Mouse (Mus musculus) right cerebral cortex, postnatal 4 days (tissue): ENCODE data around the gene Unc5a.

ENCODE experiments used
- DNase-seq: peaks from one replicate; pipeline ENCODE4 v3.0.0-alpha.2; 2022

The Unc5a gene

GRCm38 (mm10) chr13:54948531-54949493, at the start of gene Unc5a:
Gene Unc5a (plus strand): TSS chr13:54949411.
- DNase-seq = peak; percentile 78

GRCm38 (mm10) chr13:54912053-54912452, 37.2 kb upstream of the Unc5a start:
- DNase-seq = no peak

- no peak for DNase-seq
Measured at GRCm38 (mm10) chr13:54912894-54913621, 36.2 kb upstream of the Unc5a start.

- DNase-seq = no peak
Measured at GRCm38 (mm10) chr13:54916644-54917043, 32.6 kb upstream of the Unc5a start.

- DNase-seq = no peak
Measured at GRCm38 (mm10) chr13:54918910-54919309, 30.3 kb upstream of the Unc5a start.

- DNase-seq = no peak
Measured at GRCm38 (mm10) chr13:54919666-54920065, 29.5 kb upstream of the Unc5a start.

DNA sequence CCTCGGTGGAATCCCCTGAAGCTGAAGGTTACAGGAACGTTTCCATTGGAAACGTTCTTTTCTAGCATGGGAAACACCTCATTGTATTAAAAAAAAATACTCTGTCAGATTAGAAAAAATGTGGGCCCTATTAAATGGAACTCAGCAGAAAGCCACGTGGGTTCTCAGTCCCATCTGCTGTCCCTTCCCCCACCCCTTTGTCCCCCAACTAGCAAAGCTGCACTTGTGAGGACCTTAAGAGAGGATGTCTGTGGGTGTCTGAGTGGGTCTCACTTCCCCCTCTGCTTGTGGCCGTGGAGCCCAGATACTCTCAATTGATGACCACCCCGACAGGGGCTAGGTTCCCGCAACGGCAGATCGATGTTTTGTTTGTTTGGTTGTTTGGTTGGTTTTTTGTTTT, 27.5 kb upstream of the Unc5a start:
- DNase-seq = no peak

- no peak for DNase-seq
Measured at GRCm38 (mm10) chr13:54923705-54924104, 25.5 kb upstream of the Unc5a start.

DNA sequence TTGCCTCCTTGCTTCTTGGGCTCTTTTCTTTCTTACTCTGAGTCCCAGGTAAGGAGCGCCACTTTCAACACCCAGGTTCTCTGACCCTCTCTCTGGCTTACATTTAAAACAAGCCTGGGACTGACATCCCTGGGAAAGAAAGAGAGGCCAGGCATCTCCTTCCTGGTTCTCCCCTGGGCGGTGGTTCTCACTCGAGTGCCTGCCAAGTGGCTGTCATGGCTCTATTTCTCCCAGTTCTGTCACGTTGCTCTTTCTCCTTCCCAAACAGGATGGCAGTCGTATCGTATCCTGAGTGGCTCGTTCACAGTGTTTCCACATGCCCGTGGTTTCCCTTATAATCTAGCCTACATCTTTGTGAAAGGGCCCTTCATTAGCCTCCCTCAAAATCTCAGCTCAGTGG, 23.7 kb upstream of the Unc5a start:
- DNase-seq = no peak

DNA sequence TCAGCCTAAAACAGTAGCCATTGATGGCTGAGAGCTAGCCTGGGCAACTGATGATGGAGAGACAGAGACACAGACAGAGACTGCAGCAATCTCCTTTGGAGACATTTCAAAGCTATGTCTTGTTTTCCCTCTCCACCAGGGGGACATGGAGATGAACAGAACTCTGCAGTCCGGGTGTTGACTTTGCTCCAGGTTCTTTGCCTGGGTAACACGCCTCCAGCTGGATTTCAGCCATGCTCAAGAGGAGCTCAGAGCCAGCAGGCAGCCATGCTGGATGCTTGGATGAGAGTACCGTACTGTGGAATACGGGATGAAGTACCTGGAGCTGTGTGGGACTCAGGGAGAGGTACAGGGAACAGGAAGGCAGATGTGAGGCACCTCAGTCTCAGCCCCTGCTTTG, 22.6 kb upstream of the Unc5a start:
- DNase-seq = no peak

DNA sequence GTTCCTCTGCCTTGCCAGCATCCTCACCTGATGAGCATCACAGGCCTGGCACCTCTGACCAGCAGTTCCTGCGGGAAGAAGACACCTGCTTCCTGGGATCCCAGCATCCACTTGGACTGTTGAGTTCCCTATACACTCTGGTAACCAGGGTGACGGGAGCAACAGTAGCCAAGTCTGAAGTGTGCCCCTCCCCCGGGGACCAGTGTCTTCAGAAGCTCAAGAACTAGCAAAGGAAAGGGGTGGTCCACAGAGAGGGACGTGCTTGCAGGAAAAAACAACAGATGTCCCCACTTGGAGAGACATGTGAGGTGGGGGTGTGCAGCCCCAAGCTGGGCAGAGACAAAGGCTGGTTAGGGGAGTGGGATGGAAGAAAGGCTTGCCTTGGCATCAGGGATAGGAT, 19.1 kb upstream of the Unc5a start:
- no peak for DNase-seq

- DNase-seq = no peak
Measured at GRCm38 (mm10) chr13:54934873-54935272, 14.3 kb upstream of the Unc5a start.

GRCm38 (mm10) chr13:54936173-54936572, 13.0 kb upstream of the Unc5a start:
- peak; percentile 58 for DNase-seq

GRCm38 (mm10) chr13:54937885-54938284, 11.3 kb upstream of the Unc5a start:
- peak; percentile 37 for DNase-seq

GRCm38 (mm10) chr13:54938493-54938892, 10.7 kb upstream of the Unc5a start:
- no peak for DNase-seq

GRCm38 (mm10) chr13:54944411-54945157, 4.6 kb upstream of the Unc5a start:
- peak; percentile 63 for DNase-seq

DNA sequence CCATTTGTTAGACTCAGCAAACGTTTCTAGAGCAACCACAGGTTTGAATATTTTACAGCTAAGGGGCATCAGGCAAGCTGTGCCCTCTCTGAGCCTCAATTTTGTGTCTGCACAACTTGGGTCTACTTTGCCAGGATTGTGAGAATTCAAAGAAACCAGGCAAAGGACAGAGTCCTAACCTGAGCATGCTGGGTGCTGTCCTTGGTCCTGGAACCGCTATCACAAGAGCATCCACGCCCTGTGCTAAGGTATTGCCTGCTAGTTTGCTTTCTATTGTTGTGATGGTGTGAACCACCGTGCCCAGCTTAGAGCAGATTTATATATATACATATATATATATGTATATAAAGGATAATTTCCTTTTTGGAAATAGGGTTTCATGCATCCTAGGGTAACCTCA, 3.9 kb upstream of the Unc5a start:
- no peak for DNase-seq

DNA sequence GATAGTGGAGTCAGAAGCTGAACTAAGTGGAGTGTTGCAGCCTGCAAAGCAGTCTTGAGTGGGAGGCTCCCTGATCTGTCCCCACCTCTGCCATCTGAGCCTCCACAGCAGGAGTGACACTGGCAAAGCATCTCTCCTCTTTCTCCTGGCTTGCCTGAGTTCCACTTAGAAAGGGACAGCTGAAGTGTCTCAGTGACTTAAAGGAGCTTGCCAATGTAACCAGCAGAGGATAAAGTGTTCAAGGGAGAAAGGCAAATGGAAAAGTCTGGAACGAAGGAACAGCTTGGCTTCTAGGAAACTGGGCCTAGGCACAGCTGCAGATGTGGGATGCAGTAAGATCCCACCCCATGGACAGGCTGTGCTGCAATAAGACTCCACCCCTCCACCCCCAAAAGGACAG, 2.8 kb upstream of the Unc5a start:
- no peak for DNase-seq

DNA sequence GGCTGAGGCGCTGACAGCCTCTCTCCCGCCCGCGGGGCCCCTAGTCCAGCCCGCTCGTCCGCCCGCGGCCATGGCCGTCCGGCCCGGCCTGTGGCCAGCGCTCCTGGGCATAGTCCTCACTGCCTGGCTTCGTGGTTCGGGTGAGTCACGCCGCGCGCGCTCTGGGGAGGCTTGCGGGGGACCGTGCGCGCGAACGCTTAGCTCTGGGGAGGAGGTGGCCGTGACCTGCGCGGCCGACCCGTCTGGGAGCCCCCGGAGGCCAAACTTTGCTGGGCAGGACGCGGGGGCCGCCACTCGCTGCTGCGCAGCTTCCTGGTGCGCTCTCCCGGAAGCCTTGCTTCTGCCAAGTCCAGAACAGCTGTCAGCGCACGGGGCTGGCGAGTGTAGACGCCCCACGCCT, 381 bp downstream of the Unc5a start:
- DNase-seq = peak; percentile 53

DNA sequence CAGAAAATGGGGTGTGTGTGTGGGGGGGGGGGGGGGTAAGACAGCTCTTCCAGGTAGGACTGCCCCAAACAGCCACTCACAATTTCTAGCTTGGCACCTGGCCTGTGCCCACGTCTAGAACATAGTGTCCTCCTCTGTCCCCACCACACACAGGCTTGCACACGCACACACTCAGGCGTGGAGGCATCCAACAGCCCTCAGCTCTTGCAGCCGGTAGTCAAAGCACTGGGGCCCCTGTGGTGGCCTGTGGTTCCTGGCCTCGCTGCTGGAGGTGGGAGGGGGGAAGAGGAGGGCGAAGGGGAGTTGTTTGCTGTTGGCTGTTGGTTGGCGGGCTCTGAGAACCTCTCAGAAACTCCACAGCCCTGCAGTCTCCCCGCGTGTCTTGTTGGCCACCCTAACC, 920 bp downstream of the Unc5a start:
- peak; percentile 30 for DNase-seq

- DNase-seq = no peak
Measured at GRCm38 (mm10) chr13:54951166-54951565, 2.0 kb downstream of the Unc5a start.

DNA sequence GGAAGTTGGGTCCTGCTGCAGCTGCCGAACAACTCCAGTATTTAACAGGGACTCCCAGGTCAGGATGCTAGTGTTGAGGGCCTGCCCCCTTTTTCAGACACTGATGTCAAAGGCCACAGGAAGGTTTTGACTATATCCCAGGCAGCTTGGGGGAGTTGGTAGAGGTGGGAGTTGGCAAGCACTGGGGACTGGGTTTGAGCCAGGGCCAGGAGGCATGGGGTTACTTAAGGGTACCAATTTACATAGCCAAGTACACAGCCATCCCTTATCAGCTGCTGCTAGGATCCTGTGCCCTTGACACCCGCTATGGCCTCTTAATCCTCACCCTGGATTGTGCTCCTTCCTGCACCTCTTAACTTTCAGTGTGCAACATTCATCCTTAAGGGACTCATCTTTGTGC, 5.5 kb downstream of the Unc5a start:
- DNase-seq = no peak
